Mouse (Mus musculus): ENCODE data around the gene Cst7. TPM values are rescaled to one million over a fixed set of nuclear protein-coding genes. Genes with fewer than 3 reads are reported as not detected.
"Not testable (repeated sequence)": the region's sequence is repeated elsewhere in the genome, so short reads cannot be mapped to it uniquely, and the experiment has no call there.

The Cst7 gene
- polyA plus RNA-seq (2014; fragmentation: Nextera tagmentation; extraction: Ambion mirVana) = 0.22 TPM in 1 of 2 replicates, not detected in the other

- H3K4me3 ChIP-seq (ENCODE audit: low read length) = no peak within 1 kb of the TSS
- ATAC-seq (ENCODE audit: low FRiP score, low TSS enrichment) = no peak
- no peaks in the 10 kb centered on the region for H3K27me3 ChIP-seq (ENCODE audit: control insufficient read depth, insufficient read depth, low read length)
- no peak within 1 kb of the TSS for H3K9ac ChIP-seq (ENCODE audit: low read depth, low read length)
- no peaks in the 10 kb centered on the region for H3K36me3 ChIP-seq (ENCODE audit: control insufficient read depth, insufficient read depth, low read length)
- WGBS = 70% methylated on average over 11 of the region's 11 CpGs
- H3K27ac ChIP-seq (ENCODE audit: low read depth, low read length) = no peak within 1 kb of the TSS
- H3K4me1 ChIP-seq (ENCODE audit: control insufficient read depth, insufficient read depth, low read length) = no peaks in the 10 kb centered on the region
- H3K9me3 ChIP-seq (ENCODE audit: control insufficient read depth, low read length) = no peaks in the 10 kb centered on the region
- H3K4me2 ChIP-seq (replicated peaks; ENCODE audit: low read depth, low read length) = no peak within 1 kb of the TSS
Observed at GRCm38 (mm10) chr2:150569847-150570590, at the start of gene Cst7. Cst7 (plus strand) TSS chr2:150570415.

GRCm38 (mm10) chr2:150525703-150526207 is 44.5 kb upstream of the Cst7 start:
- H3K36me3 ChIP-seq (ENCODE audit: control insufficient read depth, insufficient read depth, low read length) = no peaks in the 10 kb centered on the region
- no peak overlapping the region for H3K27ac ChIP-seq (ENCODE audit: low read depth, low read length)
- peak overlapping the region; percentile 46 for H3K9ac ChIP-seq (ENCODE audit: low read depth, low read length)
- ATAC-seq (ENCODE audit: low FRiP score, low TSS enrichment) = peak; percentile 88; the same call in 1 of the 2 replicates
- peaks cover 17% of the 10 kb centered on the region for H3K27me3 ChIP-seq (ENCODE audit: control insufficient read depth, insufficient read depth, low read length)
- H3K9me3 ChIP-seq (ENCODE audit: control insufficient read depth, low read length) = no peaks in the 10 kb centered on the region
- H3K4me2 ChIP-seq (replicated peaks; ENCODE audit: low read depth, low read length) = peak overlapping the region; percentile 71
- WGBS = 2% methylated on average over 42 of the region's 42 CpGs
- no peaks in the 10 kb centered on the region for H3K4me1 ChIP-seq (ENCODE audit: control insufficient read depth, insufficient read depth, low read length)
- H3K4me3 ChIP-seq (ENCODE audit: low read length) = peak overlapping the region; percentile 41

DNA sequence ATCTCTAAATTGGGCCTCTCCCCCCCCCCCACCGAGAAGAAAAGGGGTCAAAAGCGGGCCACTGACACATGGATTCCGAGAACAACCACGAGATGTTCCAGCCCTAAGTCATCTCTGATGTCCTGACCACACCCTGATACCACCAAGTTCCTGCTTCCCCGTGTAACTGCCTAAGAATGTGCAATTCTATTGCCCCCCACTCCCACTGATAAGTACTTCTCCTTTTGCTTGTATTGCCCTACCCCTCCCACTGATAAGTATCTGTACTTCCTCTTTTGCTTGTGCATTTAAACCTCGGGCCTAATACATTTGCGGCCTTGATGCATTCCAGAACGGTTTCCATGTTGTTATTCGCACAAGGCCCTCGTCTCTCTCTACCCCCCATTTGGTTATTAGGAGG is 20.6 kb upstream of the Cst7 start:
- not testable (repeated sequence) for H3K9me3 ChIP-seq (ENCODE audit: control insufficient read depth, low read length); H3K4me3 ChIP-seq (ENCODE audit: low read length); H3K27me3 ChIP-seq (ENCODE audit: control insufficient read depth, insufficient read depth, low read length); H3K36me3 ChIP-seq (ENCODE audit: control insufficient read depth, insufficient read depth, low read length); H3K27ac ChIP-seq (ENCODE audit: low read depth, low read length); ATAC-seq (ENCODE audit: low FRiP score, low TSS enrichment); H3K4me2 ChIP-seq (replicated peaks; ENCODE audit: low read depth, low read length); H3K4me1 ChIP-seq (ENCODE audit: control insufficient read depth, insufficient read depth, low read length); H3K9ac ChIP-seq (ENCODE audit: low read depth, low read length)
- 78% methylated on average over 10 of the region's 10 CpGs for WGBS

- Histone ChIP-seq H3K27me3 (ENCODE audit: control insufficient read depth, insufficient read depth, low read length) (no peaks in the 10 kb centered on the region), H3K4me1 (ENCODE audit: control insufficient read depth, insufficient read depth, low read length) (no peaks in the 10 kb centered on the region), H3K4me2 (replicated peaks; ENCODE audit: low read depth, low read length) (no peak overlapping the region), H3K4me3 (ENCODE audit: low read length) (no peak overlapping the region), H3K9ac (ENCODE audit: low read depth, low read length) (no peak overlapping the region), H3K36me3 (ENCODE audit: control insufficient read depth, insufficient read depth, low read length) (no peaks in the 10 kb centered on the region), H3K27ac (ENCODE audit: low read depth, low read length) (no peak overlapping the region), H3K9me3 (ENCODE audit: control insufficient read depth, low read length) (no peaks in the 10 kb centered on the region)
- 55% methylated on average over 3 of the region's 3 CpGs for WGBS
- ATAC-seq (ENCODE audit: low FRiP score, low TSS enrichment) = peak; percentile 57
Observed at GRCm38 (mm10) chr2:150558568-150558967, 11.6 kb upstream of the Cst7 start.

- H3K27ac ChIP-seq (ENCODE audit: low read depth, low read length) = no peak overlapping the region
- H3K4me2 ChIP-seq (replicated peaks; ENCODE audit: low read depth, low read length) = no peak overlapping the region
- H3K9ac ChIP-seq (ENCODE audit: low read depth, low read length) = no peak overlapping the region
- H3K4me1 ChIP-seq (ENCODE audit: control insufficient read depth, insufficient read depth, low read length) = no peaks in the 10 kb centered on the region
- H3K4me3 ChIP-seq (ENCODE audit: low read length) = no peak overlapping the region
- H3K9me3 ChIP-seq (ENCODE audit: control insufficient read depth, low read length) = no peaks in the 10 kb centered on the region
- H3K36me3 ChIP-seq (ENCODE audit: control insufficient read depth, insufficient read depth, low read length) = no peaks in the 10 kb centered on the region
- H3K27me3 ChIP-seq (ENCODE audit: control insufficient read depth, insufficient read depth, low read length) = no peaks in the 10 kb centered on the region
- no peak for ATAC-seq (ENCODE audit: low FRiP score, low TSS enrichment)
- 76% methylated on average over 2 of the region's 2 CpGs for WGBS
Observed at GRCm38 (mm10) chr2:150567051-150567450, 3.2 kb upstream of the Cst7 start.

- Histone ChIP-seq H3K36me3 (ENCODE audit: control insufficient read depth, insufficient read depth, low read length) (no peaks in the 10 kb centered on the region), H3K9me3 (ENCODE audit: control insufficient read depth, low read length) (no peaks in the 10 kb centered on the region), H3K4me2 (replicated peaks; ENCODE audit: low read depth, low read length) (no peak overlapping the region), H3K4me1 (ENCODE audit: control insufficient read depth, insufficient read depth, low read length) (no peaks in the 10 kb centered on the region), H3K4me3 (ENCODE audit: low read length) (no peak overlapping the region), H3K27ac (ENCODE audit: low read depth, low read length) (no peak overlapping the region), H3K9ac (ENCODE audit: low read depth, low read length) (no peak overlapping the region), H3K27me3 (ENCODE audit: control insufficient read depth, insufficient read depth, low read length) (no peaks in the 10 kb centered on the region)
- WGBS = 87% methylated on average over 2 of the region's 2 CpGs
- no peak for ATAC-seq (ENCODE audit: low FRiP score, low TSS enrichment)
Observed at GRCm38 (mm10) chr2:150570761-150571160, 546 bp downstream of the Cst7 start.

DNA sequence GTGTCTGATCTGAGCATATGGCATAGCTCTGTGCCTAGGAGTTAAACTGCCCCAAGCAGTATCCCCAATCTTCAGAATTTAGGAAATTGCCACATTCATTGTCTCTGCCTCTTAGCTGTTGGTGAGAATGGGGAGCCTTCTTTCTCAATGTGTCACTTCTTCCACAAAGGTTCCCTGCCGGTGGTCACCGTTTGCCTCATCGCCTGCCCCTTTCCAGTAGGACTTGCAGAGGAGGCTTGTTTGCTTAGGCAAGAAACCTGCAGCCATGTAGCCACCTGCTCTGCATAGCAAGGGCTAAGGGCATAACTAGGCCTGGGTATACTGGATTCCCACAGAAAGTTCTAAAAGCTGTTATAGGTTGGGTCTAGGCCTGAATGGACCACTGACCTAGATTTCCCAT is 2.2 kb downstream of the Cst7 start:
- 79% methylated on average over 3 of the region's 3 CpGs for WGBS

GRCm38 (mm10) chr2:150576256-150576655 is 6.0 kb downstream of the Cst7 start:
- Histone ChIP-seq H3K4me2 (replicated peaks; ENCODE audit: low read depth, low read length) (no peak overlapping the region), H3K27me3 (ENCODE audit: control insufficient read depth, insufficient read depth, low read length) (no peaks in the 10 kb centered on the region), H3K27ac (ENCODE audit: low read depth, low read length) (no peak overlapping the region), H3K9ac (ENCODE audit: low read depth, low read length) (no peak overlapping the region), H3K4me1 (ENCODE audit: control insufficient read depth, insufficient read depth, low read length) (no peaks in the 10 kb centered on the region), H3K4me3 (ENCODE audit: low read length) (no peak overlapping the region), H3K36me3 (ENCODE audit: control insufficient read depth, insufficient read depth, low read length) (peaks cover 2% of the 10 kb centered on the region; the same call in 1 of the 2 replicates), H3K9me3 (ENCODE audit: control insufficient read depth, low read length) (no peaks in the 10 kb centered on the region)
- ATAC-seq (ENCODE audit: low FRiP score, low TSS enrichment) = no peak
- 96% methylated on average over 1 of the region's 1 CpGs for WGBS

More for the DNA sequence above, 2.2 kb downstream of the Cst7 start:
- no peak overlapping the region for H3K4me3 ChIP-seq (ENCODE audit: low read length)
- ATAC-seq (ENCODE audit: low FRiP score, low TSS enrichment) = no peak
- H3K36me3 ChIP-seq (ENCODE audit: control insufficient read depth, insufficient read depth, low read length) = no peaks in the 10 kb centered on the region
- H3K4me2 ChIP-seq (replicated peaks; ENCODE audit: low read depth, low read length) = no peak overlapping the region
- H3K27me3 ChIP-seq (ENCODE audit: control insufficient read depth, insufficient read depth, low read length) = no peaks in the 10 kb centered on the region
- H3K9ac ChIP-seq (ENCODE audit: low read depth, low read length) = no peak overlapping the region
- H3K27ac ChIP-seq (ENCODE audit: low read depth, low read length) = no peak overlapping the region
- no peaks in the 10 kb centered on the region for H3K4me1 ChIP-seq (ENCODE audit: control insufficient read depth, insufficient read depth, low read length)
- no peaks in the 10 kb centered on the region for H3K9me3 ChIP-seq (ENCODE audit: control insufficient read depth, low read length)

DNA sequence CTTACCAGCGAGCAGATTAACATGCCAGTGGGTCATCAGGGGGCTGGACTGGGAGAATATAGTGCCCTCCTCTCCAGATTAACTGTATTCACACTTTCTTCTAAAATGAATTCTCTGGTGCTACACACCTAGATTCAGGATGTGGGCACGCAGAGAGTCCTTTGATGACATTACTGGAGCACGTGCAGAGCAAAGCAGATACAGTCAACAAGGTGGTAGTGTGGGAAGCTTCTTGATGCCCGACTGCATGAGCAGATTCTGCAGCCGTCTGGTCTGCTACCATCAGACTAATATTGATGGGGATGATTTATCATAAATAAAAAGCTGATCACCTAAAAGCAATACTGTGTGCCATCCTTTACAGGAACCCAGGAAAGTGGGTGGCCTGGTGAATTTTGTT is 8.4 kb downstream of the Cst7 start:
- no peak for ATAC-seq (ENCODE audit: low FRiP score, low TSS enrichment)
- Histone ChIP-seq H3K36me3 (ENCODE audit: control insufficient read depth, insufficient read depth, low read length) (peaks cover 5% of the 10 kb centered on the region; the same call in 1 of the 2 replicates), H3K4me3 (ENCODE audit: low read length) (no peak overlapping the region), H3K9me3 (ENCODE audit: control insufficient read depth, low read length) (no peaks in the 10 kb centered on the region), H3K4me2 (replicated peaks; ENCODE audit: low read depth, low read length) (no peak overlapping the region), H3K9ac (ENCODE audit: low read depth, low read length) (no peak overlapping the region), H3K4me1 (ENCODE audit: control insufficient read depth, insufficient read depth, low read length) (no peaks in the 10 kb centered on the region), H3K27ac (ENCODE audit: low read depth, low read length) (no peak overlapping the region), H3K27me3 (ENCODE audit: control insufficient read depth, insufficient read depth, low read length) (no peaks in the 10 kb centered on the region)
- WGBS = 89% methylated on average over 5 of the region's 5 CpGs
